Mouse (Mus musculus) urinary bladder, postnatal 36 days (tissue): ENCODE data around the gene Gm14632.
"Not testable (repeated sequence)": the region's sequence is repeated elsewhere in the genome, so short reads cannot be mapped to it uniquely, and the experiment has no call there.

ENCODE experiments used
- DNase-seq, 2 experiments: peaks; one replicate each; pipeline ENCODE4 v3.0.0; 2022; ENCODE audit warnings: low spot score in 2 of 2, mixed read lengths in 1 of 2

Gene Gm14632

DNA sequence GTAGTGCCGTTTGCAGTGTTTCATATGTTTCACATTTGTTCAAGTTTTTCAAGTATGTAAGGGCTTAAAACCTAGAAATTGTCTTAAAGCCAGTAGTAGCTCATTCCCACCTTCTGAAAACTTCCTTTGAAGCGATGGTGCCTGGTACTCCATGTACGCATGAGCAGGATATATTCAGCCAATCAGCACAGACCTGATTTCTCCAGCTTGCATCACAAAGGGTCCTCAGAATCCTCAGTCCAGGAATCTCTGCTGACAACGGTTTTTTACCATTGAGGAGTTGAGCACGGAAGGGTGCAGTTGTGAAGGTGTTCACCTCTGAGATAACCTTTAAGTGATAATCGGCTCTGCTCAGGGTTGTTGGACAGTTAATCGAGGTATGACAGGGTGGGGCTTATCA, at the start of gene Gm14632:
Gene Gm14632, plus strand, starts transcription at position 301 of the 400 bp plus-strand sequence.
- not testable (repeated sequence) for DNase-seq
